Mouse (Mus musculus) adrenal gland, postnatal 25 days (tissue): Measurements from ENCODE around the gene Vps54. TPM values are rescaled to one million over a fixed set of nuclear protein-coding genes. Genes with fewer than 3 reads are reported as not detected.
"Not testable (repeated sequence)": the region's sequence is repeated elsewhere in the genome, so short reads cannot be mapped to it uniquely, and the experiment has no call there.

Experiments
- DNase-seq: peaks from one replicate; pipeline ENCODE4 v3.0.0; 2021; ENCODE audit warnings: mixed read lengths
- long read RNA-seq: library from polyadenylated mRNA; stranded (forward); transcript quantifications from one replicate; pipeline ENCODE4 v2.0.0, GENCODE M21; 2021
- total RNA-seq: library from RNA; stranded (reverse); gene quantifications from 2 replicates; pipeline ENCODE4 v1.2.3, GENCODE M21; 2021

Gene Vps54
- 35.4 and 38.1 TPM in 2 replicates for total RNA-seq
- long read RNA-seq, full-length matches to known transcripts = 34 of 59 reads
- long read RNA-seq, partial matches to known transcripts = 12 of 59 reads
- long read RNA-seq, other reads (novel, unspliced or antisense) = 13 of 59 reads

- DNase-seq = peak; percentile 58
Observed at GRCm38 (mm10) chr11:21239021-21239661, at the start of gene Vps54. Gene Vps54, plus strand, starts transcription at chr11:21239281.

- not testable (repeated sequence) for DNase-seq
Observed at GRCm38 (mm10) chr11:21191821-21192220, 47.3 kb upstream of the Vps54 start.

GRCm38 (mm10) chr11:21194851-21195250, 44.2 kb upstream of the Vps54 start:
- no peak for DNase-seq

- no peak for DNase-seq
Observed at GRCm38 (mm10) chr11:21209046-21209445, 30.0 kb upstream of the Vps54 start.

- not testable (repeated sequence) for DNase-seq
Observed at GRCm38 (mm10) chr11:21209701-21210100, 29.4 kb upstream of the Vps54 start.

- no peak for DNase-seq
Observed at GRCm38 (mm10) chr11:21217419-21217818, 21.7 kb upstream of the Vps54 start.

- no peak for DNase-seq
Observed at GRCm38 (mm10) chr11:21219281-21219680, 19.8 kb upstream of the Vps54 start.

- DNase-seq = no peak
Observed at GRCm38 (mm10) chr11:21219851-21220587, 19.1 kb upstream of the Vps54 start.

GRCm38 (mm10) chr11:21220754-21221153, 18.3 kb upstream of the Vps54 start:
- no peak for DNase-seq

GRCm38 (mm10) chr11:21221396-21221795, 17.7 kb upstream of the Vps54 start:
- DNase-seq = no peak

GRCm38 (mm10) chr11:21222606-21223207, 16.4 kb upstream of the Vps54 start:
- DNase-seq = no peak

GRCm38 (mm10) chr11:21223539-21223938, 15.5 kb upstream of the Vps54 start:
- no peak for DNase-seq

- no peak for DNase-seq
Observed at GRCm38 (mm10) chr11:21224041-21224440, 15.0 kb upstream of the Vps54 start.

- DNase-seq = no peak
Observed at GRCm38 (mm10) chr11:21224446-21224845, 14.6 kb upstream of the Vps54 start.

GRCm38 (mm10) chr11:21224983-21225382, 14.1 kb upstream of the Vps54 start:
- no peak for DNase-seq

- DNase-seq = no peak
Observed at GRCm38 (mm10) chr11:21235381-21235780, 3.7 kb upstream of the Vps54 start.

GRCm38 (mm10) chr11:21235821-21236220, 3.3 kb upstream of the Vps54 start:
- no peak for DNase-seq

GRCm38 (mm10) chr11:21236996-21237395, 2.1 kb upstream of the Vps54 start:
- no peak for DNase-seq

- DNase-seq = no peak
Observed at GRCm38 (mm10) chr11:21237474-21238278, 1.4 kb upstream of the Vps54 start.

- peak; percentile 58 for DNase-seq
Observed at GRCm38 (mm10) chr11:21238279-21239020, 631 bp upstream of the Vps54 start.

- DNase-seq = no peak
Observed at GRCm38 (mm10) chr11:21239763-21240509, 855 bp downstream of the Vps54 start.
